Mouse (Mus musculus): ENCODE measurements around the gene Nos2. TPM values are rescaled to one million over a fixed set of nuclear protein-coding genes. Genes with fewer than 3 reads are reported as not detected.
A peak's percentile ranks its signal among the peaks of the same experiment; 100 is the strongest.

The Nos2 gene
- polyA plus RNA-seq (2014; fragmentation: Nextera tagmentation; extraction: Ambion mirVana), result 1.1 TPM in 2 replicates

GRCm38 (mm10) chr11:78920411-78920939 lies at the start of gene Nos2:
Gene Nos2 (plus strand): TSS chr11:78920787.
- Histone ChIP-seq H3K27me3 (ENCODE audit: control insufficient read depth, insufficient read depth, low read length) (peaks cover 24% of the 10 kb centered on the region), H3K36me3 (replicated peaks; ENCODE audit: control insufficient read depth, insufficient read depth) (no peaks in the 10 kb centered on the region)

GRCm38 (mm10) chr11:78870891-78871290 lies 49.7 kb upstream of the Nos2 start:
- no peak overlapping the region for H3K4me2 ChIP-seq (replicated peaks)
- no peaks in the 10 kb centered on the region for H3K27me3 ChIP-seq (ENCODE audit: control insufficient read depth, insufficient read depth, low read length)
- no peak overlapping the region for H3K9ac ChIP-seq
- H3K36me3 ChIP-seq (replicated peaks; ENCODE audit: control insufficient read depth, insufficient read depth), result no peaks in the 10 kb centered on the region
- DNase-seq (ENCODE audit: low spot score), result no peak
- no peaks in the 10 kb centered on the region for H3K9me3 ChIP-seq (ENCODE audit: control insufficient read depth, low read length)
- H3K27ac ChIP-seq, result no peak overlapping the region
- 78% methylated on average over 4 of the region's 4 CpGs for WGBS
- no peak overlapping the region for H3K4me3 ChIP-seq (replicated peaks; ENCODE audit: low read length)
- H3K4me1 ChIP-seq (replicated peaks; ENCODE audit: control insufficient read depth, insufficient read depth, low read length), result no peaks in the 10 kb centered on the region
- no peak for ATAC-seq (ENCODE audit: low FRiP score)

More at GRCm38 (mm10) chr11:78920411-78920939, at the start of gene Nos2:
- H3K4me2 ChIP-seq (replicated peaks), result no peak within 1 kb of the TSS
- no peak for DNase-seq (ENCODE audit: low spot score)
- H3K4me3 ChIP-seq (replicated peaks; ENCODE audit: low read length), result no peak within 1 kb of the TSS
- WGBS, result 62% methylated on average over 6 of the region's 6 CpGs
- no peak within 1 kb of the TSS for H3K9ac ChIP-seq
- no peaks in the 10 kb centered on the region for H3K4me1 ChIP-seq (replicated peaks; ENCODE audit: control insufficient read depth, insufficient read depth, low read length)
- no peak for ATAC-seq (ENCODE audit: low FRiP score)
- H3K9me3 ChIP-seq (ENCODE audit: control insufficient read depth, low read length), result no peaks in the 10 kb centered on the region
- no peak within 1 kb of the TSS for H3K27ac ChIP-seq

DNA sequence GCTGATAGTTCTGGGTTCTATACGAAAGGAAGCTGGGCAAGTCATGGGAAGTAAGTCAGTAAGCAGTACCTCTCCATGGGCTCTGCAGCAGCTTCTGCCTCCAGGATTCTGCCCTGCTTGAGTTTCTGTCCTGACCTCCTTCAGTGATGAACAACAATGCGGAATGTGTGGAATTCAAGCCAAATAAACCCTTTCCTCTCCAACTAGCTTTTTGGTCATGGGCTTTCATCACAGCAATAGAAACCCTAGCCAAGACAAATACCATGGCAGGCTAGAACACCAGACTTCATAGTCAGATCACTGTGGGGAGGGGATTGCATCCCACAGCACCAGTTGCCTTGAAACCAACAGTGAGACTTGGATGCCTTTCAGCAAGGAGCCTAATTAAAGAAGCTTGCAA lies 47.8 kb upstream of the Nos2 start:
- no peaks in the 10 kb centered on the region for H3K9me3 ChIP-seq (ENCODE audit: control insufficient read depth, low read length)
- no peak overlapping the region for H3K27ac ChIP-seq
- H3K4me3 ChIP-seq (replicated peaks; ENCODE audit: low read length), result no peak overlapping the region
- DNase-seq (ENCODE audit: low spot score) (no peak), ATAC-seq (ENCODE audit: low FRiP score) (no peak)
- H3K4me1 ChIP-seq (replicated peaks; ENCODE audit: control insufficient read depth, insufficient read depth, low read length), result no peaks in the 10 kb centered on the region
- WGBS, result 52% methylated on average over 2 of the region's 2 CpGs
- no peaks in the 10 kb centered on the region for H3K27me3 ChIP-seq (ENCODE audit: control insufficient read depth, insufficient read depth, low read length)
- H3K36me3 ChIP-seq (replicated peaks; ENCODE audit: control insufficient read depth, insufficient read depth), result no peaks in the 10 kb centered on the region
- no peak overlapping the region for H3K9ac ChIP-seq
- H3K4me2 ChIP-seq (replicated peaks), result no peak overlapping the region

- ATAC-seq (ENCODE audit: low FRiP score), result no peak
- DNase-seq (ENCODE audit: low spot score), result no peak
- Histone ChIP-seq H3K4me3 (replicated peaks; ENCODE audit: low read length) (no peak overlapping the region), H3K4me2 (replicated peaks) (no peak overlapping the region), H3K36me3 (replicated peaks; ENCODE audit: control insufficient read depth, insufficient read depth) (no peaks in the 10 kb centered on the region), H3K4me1 (replicated peaks; ENCODE audit: control insufficient read depth, insufficient read depth, low read length) (no peaks in the 10 kb centered on the region), H3K27me3 (ENCODE audit: control insufficient read depth, insufficient read depth, low read length) (no peaks in the 10 kb centered on the region), H3K9me3 (ENCODE audit: control insufficient read depth, low read length) (no peaks in the 10 kb centered on the region), H3K27ac (no peak overlapping the region), H3K9ac (no peak overlapping the region)
- WGBS, result 97% methylated on average over 3 of the region's 3 CpGs
Measured at GRCm38 (mm10) chr11:78879727-78880126, 40.9 kb upstream of the Nos2 start.

- DNase-seq (ENCODE audit: low spot score), result no peak
- 22% methylated on average over 1 of the region's 1 CpGs for WGBS
- no peak overlapping the region for H3K4me2 ChIP-seq (replicated peaks)
Measured at GRCm38 (mm10) chr11:78886693-78887092, 33.9 kb upstream of the Nos2 start.

DNA sequence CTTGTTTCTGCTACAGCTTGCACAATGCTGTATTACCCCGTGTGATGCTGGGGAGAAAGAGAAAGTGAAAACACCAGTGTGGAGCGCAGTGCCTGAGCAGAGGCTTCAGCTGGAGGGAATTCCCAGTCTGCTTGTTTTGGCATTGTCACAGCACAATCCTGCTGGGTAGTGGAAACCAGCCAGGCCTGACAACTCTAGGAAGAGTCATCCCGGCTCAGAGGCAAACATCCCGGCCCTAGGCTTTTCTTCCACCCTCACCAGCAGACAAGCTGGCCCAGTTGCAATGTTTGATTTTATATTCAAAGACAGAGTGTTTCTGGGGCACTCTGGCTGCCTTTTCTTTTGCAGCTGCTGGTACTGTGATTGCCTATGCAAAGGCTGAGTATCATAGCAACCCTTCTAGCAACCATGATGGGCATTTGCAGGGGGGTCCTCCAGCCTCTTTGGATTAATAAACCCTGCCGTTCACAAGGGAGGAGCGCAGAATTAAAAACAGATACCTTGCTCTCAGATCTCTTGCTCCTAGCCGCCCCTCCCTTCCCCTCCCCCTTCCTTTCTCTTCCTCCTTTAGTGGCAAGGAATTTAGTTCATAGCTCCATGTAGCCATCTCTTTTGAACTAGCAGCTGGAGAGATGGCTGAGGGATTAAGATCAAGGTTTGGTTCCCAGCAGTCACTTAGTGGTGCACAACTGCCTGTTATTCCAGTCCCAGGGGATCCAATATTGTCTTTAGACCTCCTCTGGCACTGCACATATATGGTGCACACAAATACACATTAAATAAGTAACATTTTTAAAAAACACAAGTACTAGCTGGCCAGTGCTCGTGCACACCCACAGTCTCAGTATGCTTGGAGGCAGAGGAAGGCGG lies 33.2 kb upstream of the Nos2 start:
- DNase-seq (ENCODE audit: low spot score) (peak; percentile 82), ATAC-seq (ENCODE audit: low FRiP score) (peak; percentile 83)
- Histone ChIP-seq H3K4me1 (replicated peaks; ENCODE audit: control insufficient read depth, insufficient read depth, low read length) (peaks cover 15% of the 10 kb centered on the region), H3K27ac (peak overlapping the region; percentile 82), H3K4me3 (replicated peaks; ENCODE audit: low read length) (no peak overlapping the region), H3K9ac (no peak overlapping the region), H3K36me3 (replicated peaks; ENCODE audit: control insufficient read depth, insufficient read depth) (no peaks in the 10 kb centered on the region), H3K27me3 (ENCODE audit: control insufficient read depth, insufficient read depth, low read length) (no peaks in the 10 kb centered on the region), H3K9me3 (ENCODE audit: control insufficient read depth, low read length) (no peaks in the 10 kb centered on the region), H3K4me2 (replicated peaks) (0 out of 2 replicates have a peak overlapping the region, but pooled peaks have one; percentile 13)
- 23% methylated on average over 8 of the region's 9 CpGs for WGBS

More at GRCm38 (mm10) chr11:78886693-78887092, 33.9 kb upstream of the Nos2 start:
- Histone ChIP-seq H3K27ac (peak overlapping the region; percentile 82), H3K9me3 (ENCODE audit: control insufficient read depth, low read length) (no peaks in the 10 kb centered on the region), H3K27me3 (ENCODE audit: control insufficient read depth, insufficient read depth, low read length) (no peaks in the 10 kb centered on the region), H3K4me1 (replicated peaks; ENCODE audit: control insufficient read depth, insufficient read depth, low read length) (peaks cover 15% of the 10 kb centered on the region), H3K36me3 (replicated peaks; ENCODE audit: control insufficient read depth, insufficient read depth) (no peaks in the 10 kb centered on the region), H3K9ac (no peak overlapping the region), H3K4me3 (replicated peaks; ENCODE audit: low read length) (no peak overlapping the region)
- no peak; the same call in 1 of the 2 replicates for ATAC-seq (ENCODE audit: low FRiP score)

- H3K4me2 ChIP-seq (replicated peaks), result no peak overlapping the region
Measured at GRCm38 (mm10) chr11:78889156-78889555, 31.4 kb upstream of the Nos2 start.

GRCm38 (mm10) chr11:78896357-78897123 lies 24.0 kb upstream of the Nos2 start:
- Histone ChIP-seq H3K4me3 (replicated peaks; ENCODE audit: low read length) (no peak overlapping the region), H3K4me2 (replicated peaks) (no peak overlapping the region), H3K36me3 (replicated peaks; ENCODE audit: control insufficient read depth, insufficient read depth) (no peaks in the 10 kb centered on the region), H3K27ac (no peak overlapping the region), H3K4me1 (replicated peaks; ENCODE audit: control insufficient read depth, insufficient read depth, low read length) (no peaks in the 10 kb centered on the region), H3K27me3 (ENCODE audit: control insufficient read depth, insufficient read depth, low read length) (no peaks in the 10 kb centered on the region), H3K9me3 (ENCODE audit: control insufficient read depth, low read length) (no peaks in the 10 kb centered on the region), H3K9ac (no peak overlapping the region)
- no peak for DNase-seq (ENCODE audit: low spot score)
- ATAC-seq (ENCODE audit: low FRiP score), result no peak
- 76% methylated on average over 7 of the region's 7 CpGs for WGBS

More at GRCm38 (mm10) chr11:78889156-78889555, 31.4 kb upstream of the Nos2 start:
- Histone ChIP-seq H3K36me3 (replicated peaks; ENCODE audit: control insufficient read depth, insufficient read depth) (no peaks in the 10 kb centered on the region), H3K27me3 (ENCODE audit: control insufficient read depth, insufficient read depth, low read length) (no peaks in the 10 kb centered on the region), H3K27ac (no peak overlapping the region), H3K9ac (no peak overlapping the region), H3K4me3 (replicated peaks; ENCODE audit: low read length) (no peak overlapping the region), H3K9me3 (ENCODE audit: control insufficient read depth, low read length) (no peaks in the 10 kb centered on the region), H3K4me1 (replicated peaks; ENCODE audit: control insufficient read depth, insufficient read depth, low read length) (peaks cover 15% of the 10 kb centered on the region)
- ATAC-seq (ENCODE audit: low FRiP score) (no peak), DNase-seq (ENCODE audit: low spot score) (no peak)
- WGBS, result 91% methylated on average over 4 of the region's 4 CpGs

- DNase-seq (ENCODE audit: low spot score) (no peak), ATAC-seq (ENCODE audit: low FRiP score) (no peak)
- WGBS, result 75% methylated on average over 6 of the region's 6 CpGs
- Histone ChIP-seq H3K4me2 (replicated peaks) (no peak overlapping the region), H3K4me3 (replicated peaks; ENCODE audit: low read length) (no peak overlapping the region), H3K9me3 (ENCODE audit: control insufficient read depth, low read length) (no peaks in the 10 kb centered on the region), H3K27ac (no peak overlapping the region), H3K9ac (no peak overlapping the region), H3K36me3 (replicated peaks; ENCODE audit: control insufficient read depth, insufficient read depth) (no peaks in the 10 kb centered on the region), H3K4me1 (replicated peaks; ENCODE audit: control insufficient read depth, insufficient read depth, low read length) (no peaks in the 10 kb centered on the region), H3K27me3 (ENCODE audit: control insufficient read depth, insufficient read depth, low read length) (no peaks in the 10 kb centered on the region)
Measured at GRCm38 (mm10) chr11:78915473-78915872, 5.1 kb upstream of the Nos2 start.

All from hindbrain, embryonic 14.5 days (tissue).